Mouse (Mus musculus): ENCODE measurements around the gene Gdpd5. TPM values are rescaled to one million over a fixed set of nuclear protein-coding genes. Genes with fewer than 3 reads are reported as not detected.
A peak's percentile ranks its signal among the peaks of the same experiment; 100 is the strongest.

The Gdpd5 gene
- polyA plus RNA-seq, 1 experiment from 2014 or later: 15.0 TPM

GRCm38 (mm10) chr7:99392696-99393095 is 11.5 kb downstream of the Gdpd5 start:
- H3K4me2 ChIP-seq (ENCODE audit: low read depth, low read length): no peak overlapping the region
- peaks cover 29% of the 10 kb centered on the region for H3K4me1 ChIP-seq (ENCODE audit: control insufficient read depth, insufficient read depth, low read length)
- H3K4me3 ChIP-seq (ENCODE audit: low read depth, low read length): no peak overlapping the region
- WGBS: 63% methylated on average over 2 of the region's 2 CpGs
- peak overlapping the region; percentile 39; the same call in 1 of the 2 replicates for H3K27ac ChIP-seq (replicated peaks; ENCODE audit: low read depth, low read length)
- no peaks in the 10 kb centered on the region for H3K36me3 ChIP-seq (ENCODE audit: control insufficient read depth, insufficient read depth, low read length)
- ATAC-seq (ENCODE audit: low read depth): no peak
- no peak overlapping the region for H3K9ac ChIP-seq (ENCODE audit: low read depth, low read length)
- DNase-seq (ENCODE audit: low spot score): no peak
- no peaks in the 10 kb centered on the region for H3K27me3 ChIP-seq (replicated peaks; ENCODE audit: control insufficient read depth, insufficient read depth, low read length)
- no peaks in the 10 kb centered on the region for H3K9me3 ChIP-seq (ENCODE audit: control insufficient read depth, low read length)

GRCm38 (mm10) chr7:99393711-99394325 is 12.6 kb downstream of the Gdpd5 start:
- DNase-seq (ENCODE audit: low spot score): peak; percentile 65
- H3K4me3 ChIP-seq (ENCODE audit: low read depth, low read length): no peak overlapping the region
- peaks cover 29% of the 10 kb centered on the region for H3K4me1 ChIP-seq (ENCODE audit: control insufficient read depth, insufficient read depth, low read length)
- H3K4me2 ChIP-seq (ENCODE audit: low read depth, low read length): no peak overlapping the region
- H3K27ac ChIP-seq (replicated peaks; ENCODE audit: low read depth, low read length): peak overlapping the region; percentile 39; the same call in 1 of the 2 replicates
- H3K36me3 ChIP-seq (ENCODE audit: control insufficient read depth, insufficient read depth, low read length): no peaks in the 10 kb centered on the region
- 65% methylated on average over 13 of the region's 13 CpGs for WGBS
- peak; percentile 24; the same call in 1 of the 2 replicates for ATAC-seq (ENCODE audit: low read depth)
- no peaks in the 10 kb centered on the region for H3K9me3 ChIP-seq (ENCODE audit: control insufficient read depth, low read length)
- no peak overlapping the region for H3K9ac ChIP-seq (ENCODE audit: low read depth, low read length)
- H3K27me3 ChIP-seq (replicated peaks; ENCODE audit: control insufficient read depth, insufficient read depth, low read length): no peaks in the 10 kb centered on the region

- ATAC-seq (ENCODE audit: low read depth): no peak
- no peak overlapping the region for H3K9ac ChIP-seq (ENCODE audit: low read depth, low read length)
Measured at GRCm38 (mm10) chr7:99395385-99395784, 14.2 kb downstream of the Gdpd5 start.

GRCm38 (mm10) chr7:99395908-99396616 is 14.8 kb downstream of the Gdpd5 start:
- Histone ChIP-seq H3K27ac (replicated peaks; ENCODE audit: low read depth, low read length) (no peak overlapping the region), H3K9me3 (ENCODE audit: control insufficient read depth, low read length) (no peaks in the 10 kb centered on the region), H3K4me2 (ENCODE audit: low read depth, low read length) (no peak overlapping the region), H3K4me3 (ENCODE audit: low read depth, low read length) (no peak overlapping the region), H3K9ac (ENCODE audit: low read depth, low read length) (no peak overlapping the region), H3K36me3 (ENCODE audit: control insufficient read depth, insufficient read depth, low read length) (no peaks in the 10 kb centered on the region), H3K4me1 (ENCODE audit: control insufficient read depth, insufficient read depth, low read length) (peaks cover 23% of the 10 kb centered on the region), H3K27me3 (replicated peaks; ENCODE audit: control insufficient read depth, insufficient read depth, low read length) (no peaks in the 10 kb centered on the region)
- DNase-seq (ENCODE audit: low spot score) (no peak), ATAC-seq (ENCODE audit: low read depth) (peak; percentile 35; the same call in 1 of the 2 replicates)
- 59% methylated on average over 11 of the region's 11 CpGs for WGBS

More at GRCm38 (mm10) chr7:99395385-99395784, 14.2 kb downstream of the Gdpd5 start:
- no peak for DNase-seq (ENCODE audit: low spot score)
- Histone ChIP-seq H3K9me3 (ENCODE audit: control insufficient read depth, low read length) (no peaks in the 10 kb centered on the region), H3K36me3 (ENCODE audit: control insufficient read depth, insufficient read depth, low read length) (no peaks in the 10 kb centered on the region), H3K4me1 (ENCODE audit: control insufficient read depth, insufficient read depth, low read length) (peaks cover 29% of the 10 kb centered on the region), H3K27me3 (replicated peaks; ENCODE audit: control insufficient read depth, insufficient read depth, low read length) (no peaks in the 10 kb centered on the region), H3K4me3 (ENCODE audit: low read depth, low read length) (no peak overlapping the region), H3K4me2 (ENCODE audit: low read depth, low read length) (no peak overlapping the region), H3K27ac (replicated peaks; ENCODE audit: low read depth, low read length) (no peak overlapping the region)
- 67% methylated on average over 4 of the region's 4 CpGs for WGBS

GRCm38 (mm10) chr7:99396994-99397659 is 15.9 kb downstream of the Gdpd5 start:
- H3K9ac ChIP-seq (ENCODE audit: low read depth, low read length): no peak overlapping the region
- DNase-seq (ENCODE audit: low spot score): no peak
- no peak overlapping the region for H3K27ac ChIP-seq (replicated peaks; ENCODE audit: low read depth, low read length)
- ATAC-seq (ENCODE audit: low read depth): no peak; the same call in 1 of the 2 replicates
- H3K27me3 ChIP-seq (replicated peaks; ENCODE audit: control insufficient read depth, insufficient read depth, low read length): no peaks in the 10 kb centered on the region
- no peaks in the 10 kb centered on the region for H3K9me3 ChIP-seq (ENCODE audit: control insufficient read depth, low read length)
- H3K4me1 ChIP-seq (ENCODE audit: control insufficient read depth, insufficient read depth, low read length): peaks cover 26% of the 10 kb centered on the region
- H3K4me2 ChIP-seq (ENCODE audit: low read depth, low read length): no peak overlapping the region
- H3K36me3 ChIP-seq (ENCODE audit: control insufficient read depth, insufficient read depth, low read length): no peaks in the 10 kb centered on the region
- no peak overlapping the region for H3K4me3 ChIP-seq (ENCODE audit: low read depth, low read length)
- WGBS: 79% methylated on average over 11 of the region's 11 CpGs

GRCm38 (mm10) chr7:99401373-99401772 is 20.2 kb downstream of the Gdpd5 start:
- DNase-seq (ENCODE audit: low spot score) (peak; percentile 81), ATAC-seq (ENCODE audit: low read depth) (peak; percentile 58; the same call in 1 of the 2 replicates)
- no peak overlapping the region for H3K4me3 ChIP-seq (ENCODE audit: low read depth, low read length)
- no peaks in the 10 kb centered on the region for H3K9me3 ChIP-seq (ENCODE audit: control insufficient read depth, low read length)
- no peak overlapping the region for H3K9ac ChIP-seq (ENCODE audit: low read depth, low read length)
- WGBS: 43% methylated on average over 8 of the region's 8 CpGs
- no peak overlapping the region; the same call in 1 of the 2 replicates for H3K27ac ChIP-seq (replicated peaks; ENCODE audit: low read depth, low read length)
- H3K27me3 ChIP-seq (replicated peaks; ENCODE audit: control insufficient read depth, insufficient read depth, low read length): no peaks in the 10 kb centered on the region
- H3K4me2 ChIP-seq (ENCODE audit: low read depth, low read length): no peak overlapping the region
- H3K36me3 ChIP-seq (ENCODE audit: control insufficient read depth, insufficient read depth, low read length): no peaks in the 10 kb centered on the region
- H3K4me1 ChIP-seq (ENCODE audit: control insufficient read depth, insufficient read depth, low read length): peaks cover 7% of the 10 kb centered on the region; the same call in 1 of the 2 replicates

- Histone ChIP-seq H3K9ac (ENCODE audit: low read depth, low read length) (no peak overlapping the region), H3K4me1 (ENCODE audit: control insufficient read depth, insufficient read depth, low read length) (peaks cover 6% of the 10 kb centered on the region; the same call in 1 of the 2 replicates), H3K4me3 (ENCODE audit: low read depth, low read length) (no peak overlapping the region), H3K27me3 (replicated peaks; ENCODE audit: control insufficient read depth, insufficient read depth, low read length) (no peaks in the 10 kb centered on the region), H3K36me3 (ENCODE audit: control insufficient read depth, insufficient read depth, low read length) (no peaks in the 10 kb centered on the region), H3K27ac (replicated peaks; ENCODE audit: low read depth, low read length) (no peak overlapping the region), H3K9me3 (ENCODE audit: control insufficient read depth, low read length) (no peaks in the 10 kb centered on the region), H3K4me2 (ENCODE audit: low read depth, low read length) (no peak overlapping the region)
- WGBS: 73% methylated on average over 6 of the region's 6 CpGs
- DNase-seq (ENCODE audit: low spot score) (no peak), ATAC-seq (ENCODE audit: low read depth) (no peak)
Measured at GRCm38 (mm10) chr7:99402477-99402876, 21.3 kb downstream of the Gdpd5 start.

GRCm38 (mm10) chr7:99403254-99403653 is 22.0 kb downstream of the Gdpd5 start:
- WGBS: 83% methylated on average over 7 of the region's 7 CpGs
- no peak for ATAC-seq (ENCODE audit: low read depth)

More at GRCm38 (mm10) chr7:99403254-99403653, 22.0 kb downstream of the Gdpd5 start:
- no peak overlapping the region for H3K27ac ChIP-seq (replicated peaks; ENCODE audit: low read depth, low read length)
- no peaks in the 10 kb centered on the region for H3K36me3 ChIP-seq (ENCODE audit: control insufficient read depth, insufficient read depth, low read length)
- H3K4me2 ChIP-seq (ENCODE audit: low read depth, low read length): no peak overlapping the region
- H3K4me1 ChIP-seq (ENCODE audit: control insufficient read depth, insufficient read depth, low read length): peaks cover 6% of the 10 kb centered on the region; the same call in 1 of the 2 replicates
- no peak overlapping the region for H3K4me3 ChIP-seq (ENCODE audit: low read depth, low read length)
- H3K27me3 ChIP-seq (replicated peaks; ENCODE audit: control insufficient read depth, insufficient read depth, low read length): no peaks in the 10 kb centered on the region
- no peak overlapping the region for H3K9ac ChIP-seq (ENCODE audit: low read depth, low read length)
- DNase-seq (ENCODE audit: low spot score): no peak
- no peaks in the 10 kb centered on the region for H3K9me3 ChIP-seq (ENCODE audit: control insufficient read depth, low read length)
